17 mouse cellular contexts compared by ENCODE assay signal in genomic region chr11:67077435-67077834, GRCm38 (mm10). TPM values are rescaled to one million over a fixed set of nuclear protein-coding genes. Genes with fewer than 3 reads are reported as not detected.
"Had no signal": no experiment of that assay in that cellular context is flagged by ENCODE, and none has a peak within 500 bp of the region (broad histone marks: within the 10 kb centered on the region; RNA-seq: fewer than 3 reads in every experiment).

No protein-coding gene starts in this region.

- H3K4me2 ChIP-seq: limb, embryonic 12.5 days; liver, embryonic 11.5 days; liver, embryonic 15.5 days had no signal

- H3K4me3 ChIP-seq: left cerebral cortex, adult 2 months; limb, embryonic 12.5 days; liver, embryonic 15.5 days had no signal

- H3K4me1 ChIP-seq: limb, embryonic 12.5 days had no signal

- H3K9ac ChIP-seq: limb, embryonic 12.5 days; liver, embryonic 15.5 days had no signal

- H3K36me3 ChIP-seq: limb, embryonic 12.5 days; liver, embryonic 15.5 days had no signal

- H3K9me3 ChIP-seq: limb, embryonic 12.5 days; liver, embryonic 15.5 days had no signal

- H3K27ac ChIP-seq: left cerebral cortex, adult 2 months; limb, embryonic 12.5 days; liver, embryonic 15.5 days had no signal

- DNase-seq: kidney, adult 11 months; kidney, adult 9 months; kidney, postnatal 10 days; kidney, postnatal 4 days; lung, adult 2 months; lung, postnatal 36 days; right cerebral cortex, adult 18-20 months; right cerebral cortex, postnatal 25 days; thymus, postnatal 36 days had no signal

- ATAC-seq: lung, postnatal 0 days; midbrain, embryonic 16.5 days had no signal

RNA-seq across cellular contexts. Expression of gene Myh3, which starts 0.7 kb away (rescaled TPM):
- total RNA-seq: megakaryocyte progenitor cell, adult 5-6 weeks; neutrophil, adult 5-6 weeks had no signal
